Mouse (Mus musculus) ES-Bruce4 (cell line): Measurements from ENCODE around the gene Tmem192. TPM values are rescaled to one million over a fixed set of nuclear protein-coding genes. Genes with fewer than 3 reads are reported as not detected.

Source experiments
- H3K27ac ChIP-seq: 2 replicates; pipeline ENCODE4 v1.5.1; 2012; ENCODE audit warnings: low read length, inconsistent platforms; ENCODE audit not compliant: insufficient read depth
- H3K27me3 ChIP-seq: 2 replicates; pipeline ENCODE4 v1.6.1; 2012; ENCODE audit warnings: mild to moderate bottlenecking, low read length, inconsistent platforms; ENCODE audit not compliant: control insufficient read depth, poor library complexity, insufficient read depth, severe bottlenecking
- H3K36me3 ChIP-seq: 2 replicates; pipeline ENCODE4 v1.6.1; 2012; ENCODE audit warnings: inconsistent platforms, mild to moderate bottlenecking, low read length, moderate library complexity; ENCODE audit not compliant: control insufficient read depth, poor library complexity, insufficient read depth, severe bottlenecking
- H3K4me1 ChIP-seq: one replicate; pipeline ENCODE4 v1.8.1; 2011; ENCODE audit warnings: low read length; ENCODE audit not compliant: control insufficient read depth, insufficient read depth
- H3K4me3 ChIP-seq: 2 replicates; pipeline ENCODE4 v1.5.1; 2011; ENCODE audit warnings: low read depth, mild to moderate bottlenecking, low read length
- H3K9ac ChIP-seq: 2 replicates; pipeline ENCODE4 v1.6.1; 2012; ENCODE audit warnings: low read depth, mild to moderate bottlenecking, inconsistent platforms; ENCODE audit not compliant: poor library complexity, severe bottlenecking
- H3K9me3 ChIP-seq: replicated peaks from 2 replicates; pipeline ENCODE4 v1.6.1; 2012; ENCODE audit warnings: mild to moderate bottlenecking, low read length, inconsistent platforms; ENCODE audit not compliant: control insufficient read depth, poor library complexity, insufficient read depth, severe bottlenecking
- CTCF ChIP-seq: IDR thresholded peaks from one replicate; pipeline ENCODE4 v1.8.1; 2011; ENCODE audit warnings: low read depth, low read length
- EP300 ChIP-seq: IDR thresholded peaks from 2 replicates; pipeline ENCODE4 v1.6.1; 2011; ENCODE audit warnings: low read depth, low read length; ENCODE audit not compliant: insufficient read depth
- POLR2A ChIP-seq: IDR thresholded peaks from one replicate; pipeline ENCODE4 v1.8.1; 2011; ENCODE audit warnings: low read length; ENCODE audit not compliant: insufficient read depth
- polyA plus RNA-seq: library from polyadenylated mRNA; stranded (reverse); fragments of >200 nt; gene quantifications from 2 replicates; pipeline ENCODE4 v1.2.4, GENCODE M21; 2011; ENCODE audit warnings: low read depth; ENCODE audit not compliant: missing spikeins, insufficient read depth, insufficient read length

Tmem192 gene
- polyA plus RNA-seq, 1 experiment, result 47.8 TPM

DNA sequence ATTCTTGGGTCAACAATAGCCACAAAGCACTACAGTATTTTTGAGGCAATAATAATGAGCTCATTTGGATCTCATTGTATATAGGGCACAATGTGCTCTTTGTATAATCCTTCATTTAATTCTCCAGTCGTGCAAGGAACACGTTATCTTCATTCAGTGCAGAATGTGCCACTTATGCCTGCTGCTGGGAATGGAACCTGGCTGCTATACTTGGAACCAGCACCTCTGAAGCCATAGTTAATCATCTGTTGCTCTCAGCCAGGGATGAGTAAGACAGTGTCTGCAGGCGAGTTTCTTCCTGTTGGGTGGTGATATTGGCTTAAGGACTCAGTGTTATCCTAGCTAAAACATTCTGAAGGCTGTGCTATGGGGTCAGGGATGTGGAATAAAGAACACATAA, 43.2 kb upstream of the Tmem192 start:
- TF ChIP-seq POLR2A (no peak), EP300 (no peak), CTCF (no peak)
- H3K9ac ChIP-seq, result no peak overlapping the region
- no peak overlapping the region for H3K27ac ChIP-seq
- H3K9me3 ChIP-seq, result no peaks in the 10 kb centered on the region
- no peaks in the 10 kb centered on the region for H3K36me3 ChIP-seq
- no peaks in the 10 kb centered on the region for H3K4me1 ChIP-seq
- H3K27me3 ChIP-seq, result no peaks in the 10 kb centered on the region; the same call in 1 of the 2 replicates
- no peak overlapping the region for H3K4me3 ChIP-seq

DNA sequence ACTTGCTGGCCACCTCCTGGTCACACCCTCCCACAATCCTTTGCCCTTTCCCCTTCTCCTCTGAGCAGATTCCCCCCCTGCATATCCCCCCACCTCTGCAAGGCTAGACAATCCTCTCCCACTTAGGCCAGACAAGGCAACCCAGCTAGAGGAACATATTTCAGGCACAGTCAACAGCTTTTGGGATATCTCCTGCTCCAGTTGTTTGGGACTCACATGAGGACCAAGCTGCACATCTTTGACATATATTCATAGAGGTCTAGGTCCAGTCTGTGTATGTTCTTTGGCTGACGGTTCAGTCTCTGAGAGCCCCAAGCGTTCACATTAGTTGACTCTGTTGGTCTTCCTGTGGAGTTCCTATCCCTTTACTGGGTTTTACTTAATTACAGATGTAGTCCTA, 37.0 kb upstream of the Tmem192 start:
- Histone ChIP-seq H3K27me3 (no peaks in the 10 kb centered on the region; the same call in none of the 2 replicates), H3K27ac (no peak overlapping the region), H3K4me1 (no peaks in the 10 kb centered on the region), H3K9ac (no peak overlapping the region), H3K4me3 (no peak overlapping the region), H3K36me3 (no peaks in the 10 kb centered on the region), H3K9me3 (no peaks in the 10 kb centered on the region)
- TF ChIP-seq CTCF (no peak), EP300 (no peak), POLR2A (no peak)

- Histone ChIP-seq H3K4me1 (no peaks in the 10 kb centered on the region), H3K27me3 (no peaks in the 10 kb centered on the region; the same call in none of the 2 replicates), H3K9ac (no peak overlapping the region), H3K9me3 (no peaks in the 10 kb centered on the region), H3K27ac (no peak overlapping the region), H3K4me3 (no peak overlapping the region), H3K36me3 (no peaks in the 10 kb centered on the region)
- no peak for TF ChIP-seq CTCF
- TF ChIP-seq POLR2A, result no peak
- no peak for TF ChIP-seq EP300
These were observed 30.2 kb upstream of the Tmem192 start for GRCm38 (mm10) chr8:64916793-64917192.

DNA sequence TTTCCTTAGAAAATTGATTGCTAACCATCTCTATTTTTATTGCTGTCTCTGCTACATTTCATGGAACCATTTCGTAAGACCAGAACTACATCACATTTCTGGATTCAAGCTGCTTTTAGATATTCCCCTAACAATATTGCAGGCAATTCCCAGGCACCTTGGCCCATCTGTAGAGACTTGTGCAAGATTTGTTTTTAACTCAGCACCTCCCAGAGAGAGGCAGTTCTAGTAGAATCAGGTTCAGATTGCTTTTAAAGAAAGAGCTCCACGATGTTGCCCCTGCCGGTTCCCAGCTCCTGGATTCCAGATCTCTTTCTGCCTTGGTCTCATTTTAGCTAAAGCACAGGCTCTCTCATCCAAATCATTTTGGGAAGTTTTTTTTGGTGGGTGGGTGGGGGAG, 23.7 kb upstream of the Tmem192 start:
- H3K36me3 ChIP-seq, result no peaks in the 10 kb centered on the region
- H3K9ac ChIP-seq, result no peak overlapping the region
- no peak overlapping the region for H3K4me3 ChIP-seq
- TF ChIP-seq EP300 (no peak), POLR2A (no peak), CTCF (no peak)
- no peaks in the 10 kb centered on the region for H3K4me1 ChIP-seq
- H3K9me3 ChIP-seq, result no peaks in the 10 kb centered on the region
- no peaks in the 10 kb centered on the region; the same call in 1 of the 2 replicates for H3K27me3 ChIP-seq
- H3K27ac ChIP-seq, result no peak overlapping the region

- TF ChIP-seq EP300, result no peak
- H3K27me3 ChIP-seq, result no peaks in the 10 kb centered on the region; the same call in 1 of the 2 replicates
- no peak overlapping the region for H3K9ac ChIP-seq
- no peak overlapping the region for H3K4me3 ChIP-seq
- H3K4me1 ChIP-seq, result peaks cover 2% of the 10 kb centered on the region
- no peak overlapping the region for H3K27ac ChIP-seq
- H3K36me3 ChIP-seq, result no peaks in the 10 kb centered on the region
- H3K9me3 ChIP-seq, result no peaks in the 10 kb centered on the region
These were observed 21.2 kb upstream of the Tmem192 start for GRCm38 (mm10) chr8:64925762-64926161.

DNA sequence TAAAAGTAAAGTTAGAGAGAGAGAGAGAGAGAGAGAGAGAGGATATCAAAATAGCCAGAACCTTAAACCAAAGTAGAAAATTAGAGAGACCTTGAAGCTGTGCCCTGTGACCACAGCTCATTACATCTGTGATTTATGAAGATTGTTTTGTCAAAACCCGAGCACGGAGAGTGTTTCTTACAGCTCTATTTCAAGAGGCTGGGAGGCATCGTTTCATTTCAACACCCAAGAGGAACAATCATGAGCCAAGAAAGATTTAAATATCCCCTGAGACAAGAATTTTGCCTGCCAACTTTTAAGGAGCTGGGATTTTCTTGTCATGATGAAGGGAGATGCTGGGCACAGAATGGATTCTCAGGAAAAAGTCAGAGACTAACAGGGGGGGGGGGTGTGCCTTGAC, 20.6 kb upstream of the Tmem192 start:
- no peaks in the 10 kb centered on the region; the same call in 1 of the 2 replicates for H3K27me3 ChIP-seq
- H3K9me3 ChIP-seq, result no peaks in the 10 kb centered on the region
- no peak overlapping the region for H3K4me3 ChIP-seq
- H3K27ac ChIP-seq, result no peak overlapping the region
- TF ChIP-seq EP300 (no peak), CTCF (no peak)
- no peak overlapping the region for H3K9ac ChIP-seq
- peaks cover 2% of the 10 kb centered on the region for H3K4me1 ChIP-seq
- H3K36me3 ChIP-seq, result no peaks in the 10 kb centered on the region
